Mouse (Mus musculus) effector memory CD4-positive, alpha-beta T cell, adult 7 months (primary cell): ENCODE results near the gene Myof. TPM values are rescaled to one million over a fixed set of nuclear protein-coding genes. Genes with fewer than 3 reads are reported as not detected.

Source experiments
- polyA plus RNA-seq: library from polyadenylated mRNA; unstranded; fragments of 100-300 nt; shearing (Covaris generic); gene quantifications from one replicate; pipeline ENCODE4 v1.2.1, GENCODE M21; 2017

Myof gene
- 0.17 TPM for polyA plus RNA-seq

GRCm38 (mm10) chr19:38043281-38043981 is at the start of gene Myof:
Myof (minus strand) TSS chr19:38043577.

GRCm38 (mm10) chr19:38054720-38055192 is 11.4 kb upstream of the Myof start, which contains the start of gene Cep55:
Cep55 (plus strand) TSS chr19:38055011.

Other genes with a start within 250 kb of the Myof start
- gene Cep55, start 11.4 kb upstream of the Myof start, polyA plus RNA-seq, result 0.59 TPM
- gene Ffar4, start 53.5 kb upstream of the Myof start, polyA plus RNA-seq, result 0.27 TPM
- gene Rbp4, start 81.7 kb upstream of the Myof start, polyA plus RNA-seq, result not detected
- not detected for gene Pde6c, start 89.2 kb upstream of the Myof start, polyA plus RNA-seq
- gene Fra10ac1, start 180.6 kb upstream of the Myof start, polyA plus RNA-seq, result 20.0 TPM
- gene Lgi1, start 221.0 kb upstream of the Myof start, polyA plus RNA-seq, result 0.13 TPM